24 mouse cellular contexts compared by ENCODE assay signal in genomic region chr3:151416931-151417330, GRCm38 (mm10). TPM values are rescaled to one million over a fixed set of nuclear protein-coding genes. Genes with fewer than 3 reads are reported as not detected.
"Had no signal": no experiment of that assay in that cellular context is flagged by ENCODE, and none has a peak within 500 bp of the region (broad histone marks: within the 10 kb centered on the region; RNA-seq: fewer than 3 reads in every experiment).

No protein-coding gene starts in this region.

- ATAC-seq: hindbrain, embryonic 16.5 days; inflammation-experienced regulatory T-cells, adult 6 months; intestine, embryonic 15.5 days; intestine, postnatal 0 days had no signal

- H3K4me3 ChIP-seq: heart, embryonic 12.5 days; hindbrain, embryonic 10.5 days; hindbrain, embryonic 12.5 days; intestine, embryonic 15.5 days; layer of hippocampus, adult 2 months; left cerebral cortex, adult 2 months; limb, embryonic 10.5 days; limb, embryonic 12.5 days; liver, embryonic 13.5 days; liver, embryonic 15.5 days had no signal

- DNase-seq: gastrocnemius, postnatal 14 days; gastrocnemius, postnatal 36 days; heart, postnatal 10 days; heart, postnatal 4 days; kidney, adult 18-20 months; kidney, postnatal 10 days; kidney, postnatal 25 days; kidney, postnatal 4 days; liver; liver, embryonic 13.5 days had no signal

- H3K9ac ChIP-seq: heart, embryonic 12.5 days; hindbrain, embryonic 12.5 days; hindbrain, embryonic 14.5 days; intestine, embryonic 15.5 days; limb, embryonic 12.5 days; liver, embryonic 13.5 days; liver, embryonic 15.5 days had no signal

- H3K27me3 ChIP-seq: heart, embryonic 12.5 days; hindbrain, embryonic 12.5 days; intestine, embryonic 15.5 days; limb, embryonic 12.5 days; liver, embryonic 13.5 days; liver, embryonic 15.5 days had no signal

- H3K4me1 ChIP-seq: heart, embryonic 12.5 days; hindbrain, embryonic 10.5 days; hindbrain, embryonic 12.5 days; intestine, embryonic 15.5 days; limb, embryonic 10.5 days; limb, embryonic 12.5 days; liver, embryonic 13.5 days; liver, embryonic 15.5 days had no signal

- H3K9me3 ChIP-seq: heart, embryonic 12.5 days; hindbrain, embryonic 10.5 days; hindbrain, embryonic 12.5 days; intestine, embryonic 15.5 days; limb, embryonic 10.5 days; limb, embryonic 12.5 days; liver, embryonic 13.5 days; liver, embryonic 15.5 days had no signal

- H3K4me2 ChIP-seq: heart, embryonic 12.5 days; hindbrain, embryonic 12.5 days; hindbrain, embryonic 14.5 days; intestine, embryonic 15.5 days; limb, embryonic 12.5 days; liver, embryonic 11.5 days; liver, embryonic 13.5 days; liver, embryonic 15.5 days had no signal

- H3K36me3 ChIP-seq: heart, embryonic 12.5 days; hindbrain, embryonic 10.5 days; hindbrain, embryonic 12.5 days; intestine, embryonic 15.5 days; limb, embryonic 10.5 days; limb, embryonic 12.5 days; liver, embryonic 13.5 days; liver, embryonic 15.5 days had no signal

- H3K27ac ChIP-seq: hindbrain, embryonic 10.5 days; hindbrain, embryonic 12.5 days; hindbrain, embryonic 14.5 days; intestine, embryonic 15.5 days; layer of hippocampus, adult 2 months; left cerebral cortex, adult 2 months; limb, embryonic 10.5 days; limb, embryonic 12.5 days; liver, embryonic 13.5 days; liver, embryonic 15.5 days had no signal

RNA-seq across cellular contexts. Expression of gene Adgrl4, which starts 20.8 kb away (rescaled TPM):
- polyA plus RNA-seq: inflammation-experienced regulatory T-cells, adult 6 months had no signal
